Comparison of ENCODE assay signal across 8 mouse cellular contexts in genomic region chr13:29983037-29983436, GRCm38 (mm10). TPM values are rescaled to one million over a fixed set of nuclear protein-coding genes. Genes with fewer than 3 reads are reported as not detected.
DNase-seq lines count a peak whose midpoint lies in the region; ATAC-seq lines count a peak whose summit lies in the region.

No protein-coding gene starts in this region.

- peaks cover 13% of the 10 kb centered on the region for H3K4me1 ChIP-seq in hindbrain, embryonic 12.5 days
- peaks cover 69% of the 10 kb centered on the region for H3K4me1 ChIP-seq in liver, embryonic 12.5 days

- H3K9ac ChIP-seq in hindbrain, embryonic 12.5 days, result peak overlapping the region; percentile 92
- peak overlapping the region; percentile 97 for H3K9ac ChIP-seq in liver, embryonic 12.5 days

- peak overlapping the region; percentile 68 for H3K4me3 ChIP-seq in hindbrain, embryonic 12.5 days
- peak overlapping the region; percentile 86 for H3K4me3 ChIP-seq in liver, embryonic 12.5 days

- no peaks in the 10 kb centered on the region for H3K27me3 ChIP-seq in hindbrain, embryonic 12.5 days
- no peaks in the 10 kb centered on the region for H3K27me3 ChIP-seq in liver, embryonic 12.5 days (replicated peaks)

- no peaks in the 10 kb centered on the region for H3K36me3 ChIP-seq in hindbrain, embryonic 12.5 days
- peaks cover 36% of the 10 kb centered on the region for H3K36me3 ChIP-seq in liver, embryonic 12.5 days

- peak overlapping the region; percentile 96 for H3K27ac ChIP-seq in hindbrain, embryonic 12.5 days
- H3K27ac ChIP-seq in liver, embryonic 12.5 days, result peak overlapping the region; percentile 95; the same call in 1 of the 2 replicates

- ATAC-seq in cerebellum, adult (ENCODE audit: insufficient number of reproducible peaks, low FRiP score, low TSS enrichment), result no peak
- ATAC-seq in hindbrain, embryonic 12.5 days (ENCODE audit: low FRiP score), result no peak
- ATAC-seq in liver, embryonic 12.5 days, result no peak

- 35% methylated on average over 6 of the region's 6 CpGs for WGBS in hindbrain, embryonic 12.5 days
- WGBS in liver, embryonic 12.5 days (ENCODE audit: insufficient replicate concordance), result 40% methylated on average over 6 of the region's 6 CpGs

- no peaks in the 10 kb centered on the region for H3K9me3 ChIP-seq in hindbrain, embryonic 12.5 days (replicated peaks)
- no peaks in the 10 kb centered on the region for H3K9me3 ChIP-seq in liver, embryonic 12.5 days (replicated peaks)

- H3K4me2 ChIP-seq in hindbrain, embryonic 12.5 days (replicated peaks), result peak overlapping the region; percentile 94
- peak overlapping the region; percentile 98 for H3K4me2 ChIP-seq in liver, embryonic 12.5 days

- peak; percentile 22 for DNase-seq in cerebellum, adult 11-12 months
- DNase-seq in 416B (ENCODE audit: low read depth), result peak; percentile 58
- DNase-seq in embryo, embryonic 10 days (ENCODE audit: low spot score), result peak; percentile 46
- DNase-seq in retina, embryonic 14.5 days (ENCODE audit: low spot score), result peak; percentile 68
- no peak for DNase-seq in urinary bladder, postnatal 36 days (ENCODE audit: low spot score in 2 of 2)

RNA-seq across cellular contexts. Expression of gene E2f3, which starts 2.8 kb away (rescaled TPM):
- polyA plus RNA-seq in hindbrain, embryonic 12.5 days (2016; fragmentation: Nextera tagmentation; extraction: Ambion mirVana), result 13.6 and 14.6 TPM in 2 replicates
- 8.6 and 9.7 TPM in 2 replicates for polyA plus RNA-seq in liver, embryonic 12.5 days (2016; fragmentation: Nextera tagmentation; extraction: Ambion mirVana)

Comparison
In these comparisons a context has a peak if more than half of its experiments do, and no peak if none do; other contexts are left out.
1. DNase-seq: peak in cerebellum, adult 11-12 months (single experiment), 416B (single experiment), embryo, embryonic 10 days (single experiment) and retina, embryonic 14.5 days (single experiment); none in urinary bladder, postnatal 36 days (0 of 2).